In genomic region chr4:123335796-123336585, GRCm38 (mm10) we compare ENCODE assay signal across 29 mouse cellular contexts. TPM values are rescaled to one million over a fixed set of nuclear protein-coding genes. Genes with fewer than 3 reads are reported as not detected.
DNase-seq lines count a peak whose midpoint lies in the region; ATAC-seq and TF ChIP-seq lines count a peak whose summit lies in the region.
"Had no signal": no experiment of that assay in that cellular context is flagged by ENCODE, and none has a peak within 500 bp of the region (broad histone marks: within the 10 kb centered on the region; RNA-seq: fewer than 3 reads in every experiment).

No protein-coding gene starts in this region.

- H3K4me3 ChIP-seq in kidney, adult 2 months (ENCODE audit: insufficient read depth, low read depth, low read length), result no peak overlapping the region
- H3K4me3 ChIP-seq in lung, postnatal 0 days (ENCODE audit: low read depth, low read length), result no peak overlapping the region
- H3K4me3 ChIP-seq in ES-Bruce4 (ENCODE audit: low read depth, low read length), result no peak overlapping the region
- H3K4me3 ChIP-seq in stomach, embryonic 15.5 days (replicated peaks), result no peak overlapping the region
- no peak overlapping the region for H3K4me3 ChIP-seq in forebrain, embryonic 15.5 days
- no peak overlapping the region for H3K4me3 ChIP-seq in forebrain, embryonic 16.5 days (replicated peaks; ENCODE audit: low read length)
- H3K4me3 ChIP-seq: embryonic facial prominence, embryonic 10.5 days; forebrain, embryonic 10.5 days; gastrocnemius, adult 2 months; heart, embryonic 15.5 days; hindbrain, embryonic 15.5 days; intestine, embryonic 15.5 days; limb, embryonic 12.5 days; liver, embryonic 13.5 days had no signal

- 71% methylated on average over 14 of the region's 14 CpGs for WGBS in kidney, adult 2 months
- WGBS in lung, postnatal 0 days, result 57% methylated on average over 14 of the region's 14 CpGs
- WGBS in stomach, embryonic 15.5 days, result 53% methylated on average over 14 of the region's 14 CpGs
- WGBS in forebrain, embryonic 15.5 days, result 70% methylated on average over 14 of the region's 14 CpGs
- 66% methylated on average over 14 of the region's 14 CpGs for WGBS in forebrain, embryonic 16.5 days

- no peaks in the 10 kb centered on the region for H3K4me1 ChIP-seq in kidney, adult 2 months (ENCODE audit: control insufficient read depth, insufficient read depth, low read length)
- no peaks in the 10 kb centered on the region for H3K4me1 ChIP-seq in lung, postnatal 0 days (ENCODE audit: insufficient read depth, low read depth, low read length)
- H3K4me1 ChIP-seq in ES-Bruce4 (ENCODE audit: control insufficient read depth, insufficient read depth, low read length), result peaks cover 1% of the 10 kb centered on the region
- H3K4me1 ChIP-seq in stomach, embryonic 15.5 days, result no peaks in the 10 kb centered on the region
- no peaks in the 10 kb centered on the region for H3K4me1 ChIP-seq in forebrain, embryonic 15.5 days
- no peaks in the 10 kb centered on the region for H3K4me1 ChIP-seq in forebrain, embryonic 16.5 days (replicated peaks; ENCODE audit: control insufficient read depth, insufficient read depth, low read length)
- H3K4me1 ChIP-seq: forebrain, embryonic 10.5 days; heart, embryonic 15.5 days; hindbrain, embryonic 15.5 days; intestine, embryonic 15.5 days; liver, embryonic 13.5 days had no signal

- no peaks in the 10 kb centered on the region; the same call in 1 of the 2 replicates for H3K27me3 ChIP-seq in kidney, adult 2 months (replicated peaks; ENCODE audit: control insufficient read depth, insufficient read depth, low read length)
- H3K27me3 ChIP-seq in lung, postnatal 0 days (replicated peaks; ENCODE audit: insufficient read depth, low read length), result no peaks in the 10 kb centered on the region
- no peaks in the 10 kb centered on the region for H3K27me3 ChIP-seq in ES-Bruce4 (ENCODE audit: control insufficient read depth, insufficient read depth, low read length, poor library complexity, severe bottlenecking)
- H3K27me3 ChIP-seq in stomach, embryonic 15.5 days (replicated peaks), result peaks cover 10% of the 10 kb centered on the region
- H3K27me3 ChIP-seq in forebrain, embryonic 15.5 days, result peaks cover 6% of the 10 kb centered on the region
- H3K27me3 ChIP-seq in forebrain, embryonic 16.5 days (replicated peaks; ENCODE audit: control insufficient read depth, insufficient read depth, low read length), result peaks cover 9% of the 10 kb centered on the region

- no peak for ATAC-seq in lung, postnatal 0 days
- 0 out of 2 replicates have a peak, but pooled peaks have one; percentile 37 for ATAC-seq in stomach, embryonic 15.5 days (ENCODE audit: insufficient read depth, low FRiP score, low read depth)
- no peak for ATAC-seq in forebrain, embryonic 15.5 days (replicated peaks)
- no peak for ATAC-seq in forebrain, embryonic 16.5 days

- no peaks in the 10 kb centered on the region for H3K9me3 ChIP-seq in lung, postnatal 0 days (ENCODE audit: low read length)
- no peaks in the 10 kb centered on the region for H3K9me3 ChIP-seq in ES-Bruce4 (replicated peaks; ENCODE audit: control insufficient read depth, insufficient read depth, low read length, poor library complexity, severe bottlenecking)
- no peaks in the 10 kb centered on the region for H3K9me3 ChIP-seq in stomach, embryonic 15.5 days
- no peaks in the 10 kb centered on the region for H3K9me3 ChIP-seq in forebrain, embryonic 15.5 days
- no peaks in the 10 kb centered on the region for H3K9me3 ChIP-seq in forebrain, embryonic 16.5 days (ENCODE audit: control insufficient read depth, low read length)
- H3K9me3 ChIP-seq: forebrain, embryonic 10.5 days; heart, embryonic 15.5 days; hindbrain, embryonic 15.5 days; intestine, embryonic 15.5 days; liver, embryonic 13.5 days had no signal

- no peak for TF ChIP-seq EP300 in lung, postnatal 0 days (IDR thresholded peaks at IDR 0.05)
- TF ChIP-seq EP300 in ES-Bruce4 (IDR thresholded peaks at IDR 0.05; ENCODE audit: insufficient read depth, low read depth, low read length), result no peak

- H3K36me3 ChIP-seq in kidney, adult 2 months (ENCODE audit: control insufficient read depth, insufficient read depth, low read length), result no peaks in the 10 kb centered on the region
- no peaks in the 10 kb centered on the region for H3K36me3 ChIP-seq in lung, postnatal 0 days (ENCODE audit: insufficient read depth, low read length)
- no peaks in the 10 kb centered on the region for H3K36me3 ChIP-seq in ES-Bruce4 (ENCODE audit: control insufficient read depth, insufficient read depth, low read length, poor library complexity, severe bottlenecking)
- H3K36me3 ChIP-seq in stomach, embryonic 15.5 days, result no peaks in the 10 kb centered on the region
- H3K36me3 ChIP-seq in forebrain, embryonic 15.5 days, result no peaks in the 10 kb centered on the region
- no peaks in the 10 kb centered on the region for H3K36me3 ChIP-seq in forebrain, embryonic 16.5 days (ENCODE audit: control insufficient read depth, insufficient read depth)
- H3K36me3 ChIP-seq: embryonic facial prominence, embryonic 10.5 days; forebrain, embryonic 10.5 days; heart, embryonic 15.5 days; hindbrain, embryonic 15.5 days; intestine, embryonic 15.5 days; limb, embryonic 12.5 days; liver, embryonic 13.5 days had no signal

- no peak overlapping the region for H3K27ac ChIP-seq in kidney, adult 2 months (ENCODE audit: insufficient read depth, low read depth, low read length)
- H3K27ac ChIP-seq in lung, postnatal 0 days (ENCODE audit: low read length), result no peak overlapping the region
- no peak overlapping the region for H3K27ac ChIP-seq in ES-Bruce4 (ENCODE audit: insufficient read depth, low read length)
- H3K27ac ChIP-seq in stomach, embryonic 15.5 days, result no peak overlapping the region
- no peak overlapping the region for H3K27ac ChIP-seq in forebrain, embryonic 15.5 days (replicated peaks)
- no peak overlapping the region for H3K27ac ChIP-seq in forebrain, embryonic 16.5 days (ENCODE audit: low read length)
- H3K27ac ChIP-seq: embryonic facial prominence, embryonic 10.5 days; forebrain, embryonic 10.5 days; gastrocnemius, adult 2 months; heart, embryonic 15.5 days; hindbrain, embryonic 15.5 days; intestine, embryonic 15.5 days; limb, embryonic 12.5 days; liver, embryonic 13.5 days had no signal

- no peak for TF ChIP-seq CTCF in kidney, adult 2 months (conservative IDR thresholded peaks at IDR 0.05; ENCODE audit: insufficient read depth, insufficient read length, low read depth, low read length)
- TF ChIP-seq CTCF in lung, postnatal 0 days (IDR thresholded peaks at IDR 0.05), result peak; percentile 5; the same call in 1 of the 2 replicates
- TF ChIP-seq CTCF in ES-Bruce4 (IDR thresholded peaks at IDR 0.05; ENCODE audit: low read depth, low read length), result peak; percentile 41

- no peak overlapping the region for H3K9ac ChIP-seq in lung, postnatal 0 days (replicated peaks; ENCODE audit: low read depth)
- no peak overlapping the region for H3K9ac ChIP-seq in ES-Bruce4 (ENCODE audit: low read depth, poor library complexity, severe bottlenecking)
- H3K9ac ChIP-seq in stomach, embryonic 15.5 days, result no peak overlapping the region
- H3K9ac ChIP-seq in forebrain, embryonic 15.5 days (replicated peaks), result no peak overlapping the region
- H3K9ac ChIP-seq in forebrain, embryonic 16.5 days (replicated peaks; ENCODE audit: low read depth, low read length), result no peak overlapping the region
- H3K9ac ChIP-seq: heart, embryonic 15.5 days; hindbrain, embryonic 15.5 days; intestine, embryonic 15.5 days; limb, embryonic 12.5 days; liver, embryonic 13.5 days had no signal

- TF ChIP-seq POLR2A in kidney, adult 2 months (IDR thresholded peaks at IDR 0.05; ENCODE audit: low read depth, low read length), result no peak
- TF ChIP-seq POLR2A in ES-Bruce4 (IDR thresholded peaks at IDR 0.05; ENCODE audit: insufficient read depth, low read length), result no peak

- H3K4me2 ChIP-seq in lung, postnatal 0 days (replicated peaks; ENCODE audit: low read depth, low read length), result no peak overlapping the region
- no peak overlapping the region for H3K4me2 ChIP-seq in stomach, embryonic 15.5 days
- H3K4me2 ChIP-seq in forebrain, embryonic 15.5 days (replicated peaks), result no peak overlapping the region
- H3K4me2 ChIP-seq in forebrain, embryonic 16.5 days (ENCODE audit: low read length), result no peak overlapping the region
- H3K4me2 ChIP-seq: heart, embryonic 15.5 days; hindbrain, embryonic 15.5 days; intestine, embryonic 15.5 days; limb, embryonic 12.5 days; liver, embryonic 13.5 days had no signal

- DNase-seq in kidney, adult 2 months, result peak; percentile 8
- no peak for DNase-seq in kidney, adult 8-10 months
- DNase-seq in lung, postnatal 0 days (ENCODE audit: low spot score), result no peak
- DNase-seq in lung, postnatal 25 days (ENCODE audit: low spot score), result no peak
- DNase-seq: adrenal gland, adult 2 months; B cell, adult 2 months; cerebellum, adult 11-12 months; cerebellum, postnatal 10 days; gastrocnemius, adult 2 months; heart, postnatal 4 days; kidney, postnatal 10 days; liver, embryonic 13.5 days; midbrain, embryonic 14.5 days; retina, postnatal 1 day; right cerebral cortex, postnatal 25 days; thymus, adult 2 months; thymus, postnatal 4 days had no signal

RNA-seq across cellular contexts. Expression of gene Bmp8a, which starts 7.1 kb away (rescaled TPM):
- 1.5 and 2.9 TPM in 2 replicates for polyA plus RNA-seq in kidney, adult 2 months (2012; rRNA removed)
- 0.44 and 0.61 TPM in 2 replicates for polyA plus RNA-seq in lung, postnatal 0 days (2015; fragmentation: Nextera tagmentation; extraction: Ambion mirVana)
- polyA plus RNA-seq in ES-Bruce4 (2011; ENCODE audit: insufficient read depth, insufficient read length, low read depth, missing spikeins), result 2.3 and 2.4 TPM in 2 replicates
- 0.37 and 0.40 TPM in 2 replicates for polyA plus RNA-seq in stomach, embryonic 15.5 days (2015; fragmentation: Nextera tagmentation; extraction: Ambion mirVana)
- 0.09 and 0.13 TPM in 2 replicates for polyA plus RNA-seq in forebrain, embryonic 15.5 days (2015; fragmentation: Nextera tagmentation; extraction: Ambion mirVana)
- 0.11 TPM in 2 replicates for polyA plus RNA-seq in forebrain, embryonic 16.5 days (2015; fragmentation: Nextera tagmentation; extraction: Ambion mirVana)
- polyA plus RNA-seq: embryonic facial prominence, embryonic 10.5 days; heart, embryonic 15.5 days had no signal

RNA-seq across cellular contexts. Expression of gene Oxct2a, which starts 12.6 kb away (rescaled TPM):
- polyA plus RNA-seq in kidney, adult 2 months (2012; rRNA removed), result 0.11 and 0.30 TPM in 2 replicates
- polyA plus RNA-seq in lung, postnatal 0 days (2015; fragmentation: Nextera tagmentation; extraction: Ambion mirVana), result not detected in 2 replicates
- polyA plus RNA-seq in ES-Bruce4 (2011; ENCODE audit: insufficient read depth, insufficient read length, low read depth, missing spikeins), result 0.45 TPM in 1 of 2 replicates, not detected in the other
- polyA plus RNA-seq in stomach, embryonic 15.5 days (2015; fragmentation: Nextera tagmentation; extraction: Ambion mirVana), result not detected in 2 replicates
- not detected in 2 replicates for polyA plus RNA-seq in forebrain, embryonic 15.5 days (2015; fragmentation: Nextera tagmentation; extraction: Ambion mirVana)
- not detected in 2 replicates for polyA plus RNA-seq in forebrain, embryonic 16.5 days (2015; fragmentation: Nextera tagmentation; extraction: Ambion mirVana)
- polyA plus RNA-seq: adrenal gland, adult 2 months; embryonic facial prominence, embryonic 10.5 days; forebrain, embryonic 10.5 days; heart, embryonic 15.5 days; hindbrain, embryonic 15.5 days; intestine, embryonic 15.5 days; limb, embryonic 12.5 days; lung, embryonic 16.5 days; midbrain, embryonic 14.5 days; neural tube, embryonic 11.5 days had no signal
